Mouse (Mus musculus) bone marrow macrophage, adult 2 months (primary cell): ENCODE data around the gene Gna12. TPM values are rescaled to one million over a fixed set of nuclear protein-coding genes. Genes with fewer than 3 reads are reported as not detected.

Experiments
- H3K27ac ChIP-seq: 2 replicates; pipeline ENCODE4 v1.5.1; 2012; ENCODE audit warnings: low read depth, low read length; ENCODE audit not compliant: insufficient read depth
- H3K4me1 ChIP-seq: 2 replicates; pipeline ENCODE4 v1.6.1; 2012; ENCODE audit warnings: low read length; ENCODE audit not compliant: control insufficient read depth, insufficient read depth
- H3K4me3 ChIP-seq: 2 replicates; pipeline ENCODE4 v1.5.1; 2012; ENCODE audit warnings: mild to moderate bottlenecking, low read length, moderate library complexity; ENCODE audit not compliant: insufficient read depth
- CTCF ChIP-seq: IDR thresholded peaks from 2 replicates; pipeline ENCODE4 v1.5.1; 2012; ENCODE audit warnings: low read depth, mild to moderate bottlenecking, low read length, moderate library complexity
- POLR2A ChIP-seq: IDR thresholded peaks from 2 replicates; pipeline ENCODE4 v1.6.1; 2012; ENCODE audit warnings: mild to moderate bottlenecking, low read depth, low read length, borderline replicate concordance
- polyA plus RNA-seq: library from polyadenylated mRNA; stranded (reverse); fragments of >200 nt; gene quantifications from 2 replicates; pipeline ENCODE4 v1.2.4, GENCODE M21; 2012; ENCODE audit not compliant: missing spikeins, insufficient read depth, insufficient read length

Gene Gna12
- polyA plus RNA-seq, 1 experiment = 173 TPM

DNA sequence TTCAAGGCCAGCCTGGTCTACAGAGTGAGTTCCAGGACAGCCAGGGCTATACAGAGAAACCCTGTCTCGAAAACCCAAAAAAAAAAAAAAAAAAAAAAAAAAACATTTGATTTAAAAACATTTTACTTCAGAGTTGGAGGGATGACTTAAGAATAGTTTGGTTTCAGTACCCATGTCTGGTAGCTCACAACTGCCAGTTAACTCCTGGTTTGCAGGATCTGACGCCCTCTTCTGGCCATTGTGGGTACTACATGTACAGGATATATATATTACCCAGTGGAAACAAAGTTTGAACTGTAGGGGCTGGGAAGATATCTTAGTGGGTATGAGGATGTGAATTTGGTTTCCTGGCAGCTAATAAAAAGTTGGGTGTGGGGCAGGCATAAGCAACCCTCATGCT lies 79.3 kb downstream of the Gna12 start:
- Histone ChIP-seq H3K4me3 (no peak overlapping the region), H3K27ac (no peak overlapping the region), H3K4me1 (peaks cover 13% of the 10 kb centered on the region)
- TF ChIP-seq POLR2A (no peak), CTCF (no peak)

DNA sequence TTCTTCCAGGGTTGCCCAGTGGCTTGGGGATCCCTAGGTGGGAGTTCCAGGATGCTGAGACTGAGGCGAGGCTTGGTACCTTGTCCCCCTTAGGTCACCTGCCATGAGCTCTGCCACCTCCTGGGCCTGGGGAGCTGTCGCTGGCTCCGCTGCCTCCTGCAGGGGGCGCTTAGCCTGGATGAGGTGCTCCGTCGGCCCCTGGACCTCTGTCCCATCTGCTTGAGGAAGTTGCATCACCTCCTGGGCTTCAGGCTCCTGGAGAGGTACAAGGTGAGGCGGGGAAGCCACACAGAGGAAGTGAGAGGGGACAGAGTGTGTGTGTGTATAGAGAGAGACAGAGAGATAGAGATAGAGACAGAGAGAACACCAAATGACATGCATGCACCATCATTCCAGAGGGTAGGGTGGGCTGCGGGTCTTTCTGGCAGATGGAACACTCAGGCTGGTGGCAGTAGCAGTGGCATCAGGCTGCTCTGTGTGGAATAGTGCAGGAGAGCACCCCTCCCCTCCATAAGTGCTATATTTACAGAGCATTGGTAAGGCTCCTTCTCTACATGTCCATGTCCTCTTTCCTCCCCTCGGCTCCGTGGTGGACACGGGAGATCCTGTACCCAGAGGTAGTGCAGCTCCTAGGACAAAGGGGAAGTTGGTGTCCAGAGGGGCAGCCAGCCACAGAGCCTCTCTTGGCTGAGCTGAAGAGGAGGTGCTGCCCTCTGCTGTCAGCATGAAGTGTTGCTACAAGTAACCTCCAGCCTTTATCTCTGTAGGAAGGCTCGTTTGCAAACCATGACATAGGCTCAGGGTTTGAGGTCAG lies 81.0 kb downstream of the Gna12 start:
- Histone ChIP-seq H3K4me3 (peak overlapping the region; percentile 22; the same call in 1 of the 2 replicates), H3K4me1 (peaks cover 13% of the 10 kb centered on the region), H3K27ac (no peak overlapping the region)
- TF ChIP-seq POLR2A (no peak), CTCF (peak; percentile 31)

DNA sequence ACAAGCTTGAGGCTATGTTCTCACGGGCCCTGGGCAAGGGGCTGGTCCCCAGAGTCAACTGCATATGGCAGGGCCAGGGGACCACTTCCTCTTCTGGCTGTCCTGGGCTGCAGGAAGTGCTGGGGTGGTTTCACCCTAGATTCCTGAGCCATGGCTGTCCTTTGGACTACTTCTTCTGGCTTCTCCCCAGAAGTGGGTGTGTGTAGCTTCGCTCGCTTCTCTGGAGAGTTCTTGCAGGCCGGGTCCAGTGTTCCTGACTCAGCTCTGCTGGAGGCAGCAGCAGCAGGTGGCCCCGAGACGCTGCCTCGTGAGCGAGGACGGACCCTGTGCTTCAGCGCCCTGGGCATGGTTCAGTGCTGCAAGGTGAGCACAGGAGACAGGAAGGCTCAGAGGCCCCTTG lies 81.8 kb downstream of the Gna12 start:
- Histone ChIP-seq H3K27ac (peak overlapping the region; percentile 39; the same call in 1 of the 2 replicates), H3K4me1 (peaks cover 13% of the 10 kb centered on the region), H3K4me3 (no peak overlapping the region)
- no peak for TF ChIP-seq POLR2A
- no peak for TF ChIP-seq CTCF

DNA sequence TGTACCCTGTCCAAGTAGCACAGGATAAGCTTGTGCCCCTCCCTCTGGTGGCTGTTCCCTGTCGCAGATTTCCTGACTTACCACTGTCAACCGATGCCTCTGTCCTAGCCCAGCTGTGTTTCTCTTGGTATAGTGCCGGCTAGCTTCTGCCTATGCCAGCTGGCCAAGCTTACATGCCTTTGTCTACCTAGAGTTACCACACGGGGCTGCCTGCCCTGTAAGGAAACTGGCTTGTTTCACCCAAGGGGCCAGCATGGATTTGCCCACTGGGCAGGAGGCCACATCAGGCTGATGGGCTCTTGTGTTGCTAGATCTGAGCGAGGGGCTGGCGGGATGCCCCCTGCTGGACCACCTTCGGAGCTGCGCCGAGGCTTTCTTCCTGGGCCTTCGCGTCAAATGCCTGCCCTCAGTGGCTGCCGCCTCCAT lies 86.5 kb downstream of the Gna12 start:
- peaks cover 13% of the 10 kb centered on the region for H3K4me1 ChIP-seq
- H3K27ac ChIP-seq = no peak overlapping the region
- no peak overlapping the region for H3K4me3 ChIP-seq
- TF ChIP-seq CTCF (no peak), POLR2A (no peak)

DNA sequence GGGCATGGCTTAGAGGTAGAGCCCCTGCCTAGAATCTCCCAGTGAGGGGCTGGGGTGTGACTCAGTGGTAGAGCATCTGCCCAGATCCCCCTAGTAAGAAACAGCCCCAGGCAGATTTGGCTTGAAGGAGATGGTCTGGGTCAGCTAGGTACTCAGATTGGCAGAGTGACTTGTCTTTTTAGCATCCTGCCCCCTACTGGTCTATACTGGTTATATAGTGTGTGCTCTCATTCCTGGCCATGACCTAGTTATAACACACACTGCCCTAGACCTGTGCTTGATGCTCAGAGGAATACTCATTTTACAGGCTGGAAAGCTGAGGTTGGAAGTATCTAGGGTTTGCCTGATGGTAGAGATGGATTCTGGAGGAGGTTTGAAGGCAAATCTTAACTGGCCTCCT lies 88.4 kb downstream of the Gna12 start:
- no peak for TF ChIP-seq POLR2A
- TF ChIP-seq CTCF = no peak

DNA sequence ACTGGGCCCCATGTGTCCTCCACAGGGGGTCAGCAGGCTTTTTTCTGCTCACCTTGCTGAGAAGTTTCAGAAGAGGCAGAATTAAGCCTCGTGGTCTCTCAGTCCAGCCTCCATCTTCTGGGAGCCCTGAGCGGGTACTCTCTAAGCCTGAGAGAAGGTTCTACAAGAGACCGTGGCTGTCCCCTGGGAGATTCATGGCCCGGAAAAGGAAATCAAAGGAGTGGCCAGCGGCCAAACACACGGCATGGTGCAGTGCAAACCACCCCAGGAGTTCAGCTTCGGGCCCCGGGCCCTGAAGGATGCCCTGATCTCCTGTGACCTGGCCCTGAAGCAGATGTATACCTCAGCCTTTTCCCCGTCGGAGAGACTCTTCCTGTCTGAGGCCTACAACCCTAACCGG lies 89.2 kb downstream of the Gna12 start:
- no peak for TF ChIP-seq CTCF
- no peak for TF ChIP-seq POLR2A
- H3K4me3 ChIP-seq = no peak overlapping the region
- H3K4me1 ChIP-seq = peaks cover 30% of the 10 kb centered on the region
- H3K27ac ChIP-seq = no peak overlapping the region

More for the DNA sequence above, 88.4 kb downstream of the Gna12 start:
- Histone ChIP-seq H3K4me1 (peaks cover 25% of the 10 kb centered on the region), H3K4me3 (no peak overlapping the region), H3K27ac (no peak overlapping the region)

DNA sequence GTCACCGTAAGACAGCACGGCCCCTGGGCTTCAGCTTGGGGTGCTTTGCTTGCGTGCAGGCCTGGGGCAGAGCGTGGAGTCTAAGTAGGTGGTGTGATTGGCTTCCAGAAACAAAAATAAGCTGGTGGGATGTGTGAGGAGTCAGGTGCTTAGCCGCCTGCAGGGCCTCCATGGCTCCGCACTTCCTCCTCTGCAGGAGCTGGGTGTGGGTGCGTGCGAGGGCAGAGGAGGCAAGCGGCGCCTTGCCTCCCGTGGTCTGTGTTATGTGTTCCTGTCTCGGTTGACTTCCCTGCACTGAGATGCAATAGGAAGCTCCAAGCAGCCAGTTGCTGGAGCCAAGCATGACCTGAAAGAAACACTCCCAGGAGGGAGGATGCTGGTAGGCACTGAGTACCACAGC lies 90.4 kb downstream of the Gna12 start:
- Histone ChIP-seq H3K4me3 (no peak overlapping the region), H3K4me1 (peaks cover 32% of the 10 kb centered on the region), H3K27ac (peak overlapping the region; percentile 61)
- TF ChIP-seq CTCF (no peak), POLR2A (no peak)

DNA sequence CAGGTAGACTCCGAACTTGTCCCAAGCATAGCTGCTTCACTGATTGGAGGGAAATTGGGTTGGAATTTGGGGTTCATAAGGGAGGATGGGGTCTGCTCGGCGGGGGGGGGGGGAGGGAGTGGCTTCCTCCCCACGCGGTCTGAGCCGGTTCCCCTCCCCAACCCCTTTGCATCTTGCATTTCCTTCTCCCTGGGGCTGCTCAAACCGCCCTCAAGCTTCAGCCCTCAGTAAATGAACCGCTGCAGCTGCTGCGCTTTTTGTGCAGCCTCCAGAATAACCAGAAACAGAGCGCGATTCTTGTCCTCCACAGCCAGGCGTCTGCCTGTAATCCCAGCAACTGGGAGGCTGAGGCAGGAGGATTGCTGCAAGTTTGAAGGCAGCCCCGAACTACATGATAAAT lies 94.1 kb downstream of the Gna12 start:
- Histone ChIP-seq H3K4me1 (peaks cover 54% of the 10 kb centered on the region), H3K27ac (peak overlapping the region; percentile 55; the same call in 1 of the 2 replicates), H3K4me3 (peak overlapping the region; percentile 84)
- TF ChIP-seq CTCF = no peak
- no peak for TF ChIP-seq POLR2A

DNA sequence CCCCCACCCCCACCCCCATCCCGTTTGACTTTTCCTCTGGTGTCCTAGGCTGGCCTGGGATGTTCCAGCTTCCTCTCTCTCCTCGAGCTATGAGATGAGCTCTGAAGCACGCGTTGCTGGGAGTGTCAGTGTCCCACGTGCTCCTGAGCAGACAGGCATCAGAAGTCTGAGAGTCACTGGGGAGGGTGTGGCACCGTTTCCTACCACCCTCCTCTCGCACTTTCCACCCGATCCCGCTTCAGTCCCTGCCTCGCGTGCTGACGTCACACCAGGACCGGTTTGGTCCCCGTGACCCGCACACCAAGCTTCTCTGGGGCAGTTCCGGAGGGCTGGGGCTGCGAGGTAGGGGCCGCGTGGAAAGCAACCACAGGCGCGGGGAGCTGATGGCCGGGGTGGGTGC lies 94.9 kb downstream of the Gna12 start:
- no peak for TF ChIP-seq POLR2A
- peak overlapping the region; percentile 55 for H3K27ac ChIP-seq
- H3K4me1 ChIP-seq = peaks cover 55% of the 10 kb centered on the region
- H3K4me3 ChIP-seq = peak overlapping the region; percentile 84

DNA sequence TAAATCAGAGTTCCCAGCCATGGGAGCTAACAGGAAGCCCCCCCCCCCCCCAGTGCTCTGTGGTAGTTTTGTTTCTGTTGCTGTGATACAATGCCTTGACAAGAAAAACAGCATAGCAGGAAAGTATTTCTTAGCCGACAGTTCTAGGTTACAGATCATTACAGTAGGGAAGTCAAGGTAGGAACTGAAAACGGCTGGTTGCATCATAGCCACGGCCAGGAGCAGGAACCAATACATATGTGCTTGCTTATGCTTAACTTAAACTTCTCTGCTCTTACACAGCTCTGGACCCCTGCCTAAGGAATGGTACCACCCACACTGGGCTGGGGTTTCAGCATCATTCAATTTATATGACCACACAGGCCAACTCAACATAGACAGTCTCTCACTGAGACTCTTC lies 96.9 kb downstream of the Gna12 start:
- Histone ChIP-seq H3K4me1 (peaks cover 45% of the 10 kb centered on the region), H3K4me3 (no peak overlapping the region), H3K27ac (peak overlapping the region; percentile 11; the same call in 1 of the 2 replicates)
- no peak for TF ChIP-seq CTCF
- no peak for TF ChIP-seq POLR2A

DNA sequence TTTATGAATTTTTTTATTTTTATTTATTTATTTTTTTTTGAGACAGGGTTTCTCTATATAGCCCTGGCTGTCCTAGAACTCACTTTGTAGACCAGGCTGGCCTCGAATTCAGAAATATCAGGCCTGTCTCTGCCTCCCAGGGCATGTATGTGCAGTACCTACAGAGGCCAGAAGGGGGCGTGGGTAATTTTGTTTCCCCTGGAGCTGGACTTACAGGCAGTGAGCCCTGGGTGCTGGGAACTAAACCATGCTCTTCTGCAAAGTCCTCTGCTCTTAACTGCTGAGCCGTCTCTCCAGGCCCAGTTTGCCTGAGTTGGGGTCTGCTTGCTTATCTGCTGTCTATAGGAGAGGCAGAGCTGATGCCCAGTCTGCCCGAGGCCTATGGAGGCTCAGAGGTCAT lies 98.0 kb downstream of the Gna12 start:
- no peak overlapping the region for H3K4me3 ChIP-seq
- TF ChIP-seq POLR2A (no peak), CTCF (peak; percentile 60)
- peaks cover 35% of the 10 kb centered on the region for H3K4me1 ChIP-seq
- no peak overlapping the region for H3K27ac ChIP-seq
